Mouse (Mus musculus) MEL (cell line): Measurements from ENCODE around the gene AU040320. TPM values are rescaled to one million over a fixed set of nuclear protein-coding genes. Genes with fewer than 3 reads are reported as not detected.

Experiments
- DNase-seq: peaks from one replicate; pipeline ENCODE4 v3.0.0; 2011; ENCODE audit warnings: low read depth, low spot score
- H3K27ac ChIP-seq: 2 replicates; pipeline ENCODE4 v1.5.1; 2012; ENCODE audit warnings: low read depth, mild to moderate bottlenecking, control low read depth, low read length, moderate library complexity; ENCODE audit not compliant: control insufficient read depth
- H3K27me3 ChIP-seq, 2 experiments: fragments of 150-350 bp in 1 of 2; sonication (generic) in 1 of 2; 2 replicates each; pipeline ENCODE4 v1.6.1; 2012; ENCODE audit warnings: low read length in 2 of 2, mild to moderate bottlenecking in 2 of 2, improper control_type of control experiment in 1 of 2, moderate library complexity in 1 of 2; ENCODE audit not compliant: insufficient read depth in 2 of 2, control insufficient read depth in 1 of 2
- H3K36me3 ChIP-seq, 2 experiments: 2 replicates each; pipeline ENCODE4 v1.6.1; 2012 to 2014; ENCODE audit warnings: low read length in 2 of 2, improper control_type of control experiment in 1 of 2, inconsistent platforms in 1 of 2, mild to moderate bottlenecking in 1 of 2; ENCODE audit not compliant: insufficient read depth in 2 of 2, control insufficient read depth in 1 of 2
- H3K4me1 ChIP-seq, 2 experiments: fragments of 150-350 bp in 1 of 2; sonication (generic) in 1 of 2; 2 replicates each; pipeline ENCODE4 v1.6.1; 2012; ENCODE audit warnings: low read length in 2 of 2, improper control_type of control experiment in 1 of 2, mild to moderate bottlenecking in 1 of 2; ENCODE audit not compliant: insufficient read depth in 2 of 2, control insufficient read depth in 1 of 2
- H3K4me3 ChIP-seq, 2 experiments: fragments of 150-350 bp in 1 of 2; sonication (generic) in 1 of 2; 2 replicates each; pipeline ENCODE4 v1.5.1; 2012; ENCODE audit warnings: low read depth in 2 of 2, low read length in 2 of 2, mild to moderate bottlenecking in 2 of 2, moderate library complexity in 2 of 2, control low read depth in 1 of 2, improper control_type of control experiment in 1 of 2; ENCODE audit not compliant: control insufficient read depth in 1 of 2, insufficient read depth in 1 of 2
- H3K79me2 ChIP-seq: 2 replicates; pipeline ENCODE4 v1.6.1; 2012; ENCODE audit warnings: mild to moderate bottlenecking, low read length, moderate library complexity; ENCODE audit not compliant: control insufficient read depth, poor library complexity, insufficient read depth
- H3K9ac ChIP-seq: 2 replicates; pipeline ENCODE4 v1.6.1; 2012; ENCODE audit warnings: low read depth, mild to moderate bottlenecking, control low read depth, low read length, moderate library complexity; ENCODE audit not compliant: control insufficient read depth, poor library complexity, severe bottlenecking
- H3K9me3 ChIP-seq: fragments of 150-350 bp; sonication (generic); replicated peaks from 2 replicates; pipeline ENCODE4 v1.6.1; 2012; ENCODE audit warnings: mild to moderate bottlenecking, low read length, improper control_type of control experiment, moderate library complexity; ENCODE audit not compliant: insufficient read depth
- BHLHE40 ChIP-seq: IDR thresholded peaks from 2 replicates; pipeline ENCODE4 v1.6.1; 2012; ENCODE audit warnings: low read depth, mild to moderate bottlenecking, inconsistent platforms, low read length, improper control_type of control experiment, borderline replicate concordance
- CHD1 ChIP-seq: IDR thresholded peaks from 2 replicates; pipeline ENCODE4 v1.6.1; 2012; ENCODE audit warnings: low read depth, mild to moderate bottlenecking, inconsistent platforms, low read length, improper control_type of control experiment
- CTCF ChIP-seq, 3 experiments: IDR thresholded peaks in 2 of 3; conservative IDR thresholded peaks in 1 of 3; 2 replicates each; pipeline ENCODE4 v1.5.1; 2011 to 2012; ENCODE audit warnings: low read length in 3 of 3, low read depth in 2 of 3, mild to moderate bottlenecking in 2 of 3, improper control_type of control experiment in 1 of 3, inconsistent platforms in 1 of 3, mixed read lengths in 1 of 3, moderate library complexity in 1 of 3; ENCODE audit not compliant: control insufficient read depth in 1 of 3, insufficient read depth in 1 of 3, poor library complexity in 1 of 3, severe bottlenecking in 1 of 3
- E2F4 ChIP-seq: IDR thresholded peaks from 2 replicates; pipeline ENCODE4 v1.6.1; 2011; ENCODE audit warnings: low read depth, low read length, improper control_type of control experiment, borderline replicate concordance
- ELF1 ChIP-seq: IDR thresholded peaks from 2 replicates; pipeline ENCODE4 v1.6.1; 2014; ENCODE audit warnings: low read depth, mild to moderate bottlenecking, inconsistent platforms, low read length, improper control_type of control experiment, moderate library complexity
- EP300 ChIP-seq, 2 experiments: IDR thresholded peaks; 2 replicates each; pipeline ENCODE4 v1.6.1; 2011; ENCODE audit warnings: improper control_type of control experiment in 2 of 2, low read length in 2 of 2, low read depth in 1 of 2, mild to moderate bottlenecking in 1 of 2
- GABPA ChIP-seq: IDR thresholded peaks from 2 replicates; pipeline ENCODE4 v1.6.1; 2012; ENCODE audit warnings: low read depth, mild to moderate bottlenecking, inconsistent platforms, low read length, improper control_type of control experiment, moderate library complexity
- HCFC1 ChIP-seq: IDR thresholded peaks from 2 replicates; pipeline ENCODE4 v1.6.1; 2012; ENCODE audit warnings: low read depth, mild to moderate bottlenecking, inconsistent platforms, low read length, improper control_type of control experiment, moderate library complexity
- MAFK ChIP-seq: IDR thresholded peaks from 2 replicates; pipeline ENCODE4 v1.6.1; 2011; ENCODE audit warnings: low read depth, mild to moderate bottlenecking, low read length, improper control_type of control experiment, borderline replicate concordance
- MAX ChIP-seq: IDR thresholded peaks from 2 replicates; pipeline ENCODE4 v1.6.1; 2011; ENCODE audit warnings: low read length, improper control_type of control experiment
- MAZ ChIP-seq: IDR thresholded peaks from 2 replicates; pipeline ENCODE4 v1.6.1; 2012; ENCODE audit warnings: low read depth, mild to moderate bottlenecking, inconsistent platforms, low read length, improper control_type of control experiment
- MEF2A ChIP-seq: IDR thresholded peaks from 2 replicates; pipeline ENCODE4 v1.6.1; 2014; ENCODE audit warnings: low read depth, mild to moderate bottlenecking, inconsistent platforms, low read length, improper control_type of control experiment; ENCODE audit not compliant: poor library complexity, insufficient replicate concordance, severe bottlenecking; ENCODE audit errors: extremely low read depth
- MYC ChIP-seq: IDR thresholded peaks from 2 replicates; pipeline ENCODE4 v1.6.1; 2011; ENCODE audit warnings: low read depth, mild to moderate bottlenecking, low read length, improper control_type of control experiment, moderate library complexity
- NELFE ChIP-seq: IDR thresholded peaks from 2 replicates; pipeline ENCODE4 v1.6.1; 2011; ENCODE audit warnings: low read depth, low read length, improper control_type of control experiment
- NRF1 ChIP-seq: IDR thresholded peaks from 2 replicates; pipeline ENCODE4 v1.6.1; 2014; ENCODE audit warnings: low read depth, mild to moderate bottlenecking, inconsistent platforms, low read length, improper control_type of control experiment, moderate library complexity; ENCODE audit not compliant: poor library complexity, insufficient read depth, severe bottlenecking
- POLR2AphosphoS2 ChIP-seq: IDR thresholded peaks from 2 replicates; pipeline ENCODE4 v1.6.1; 2011; ENCODE audit warnings: low read length, improper control_type of control experiment
- RAD21 ChIP-seq: IDR thresholded peaks from 2 replicates; pipeline ENCODE4 v1.6.1; 2011; ENCODE audit warnings: mild to moderate bottlenecking, low read depth, low read length, improper control_type of control experiment
- RCOR1 ChIP-seq: IDR thresholded peaks from 2 replicates; pipeline ENCODE4 v1.6.1; 2012; ENCODE audit warnings: low read depth, mild to moderate bottlenecking, inconsistent platforms, low read length, improper control_type of control experiment
- SIN3A ChIP-seq: IDR thresholded peaks from 2 replicates; pipeline ENCODE4 v1.6.1; 2012; ENCODE audit warnings: low read length, improper control_type of control experiment, inconsistent platforms
- SMC3 ChIP-seq: IDR thresholded peaks from 2 replicates; pipeline ENCODE4 v1.6.1; 2011; ENCODE audit warnings: low read depth, low read length, improper control_type of control experiment
- TBP ChIP-seq: IDR thresholded peaks from 2 replicates; pipeline ENCODE4 v1.8.0; 2011; ENCODE audit warnings: low read depth, low read length, improper control_type of control experiment
- USF1 ChIP-seq: IDR thresholded peaks from 2 replicates; pipeline ENCODE4 v1.6.1; 2014; ENCODE audit warnings: low read depth, mild to moderate bottlenecking, inconsistent platforms, low read length, improper control_type of control experiment, moderate library complexity
- USF2 ChIP-seq, 2 experiments: IDR thresholded peaks; 2 replicates each; pipeline ENCODE4 v1.6.1; 2011 to 2012; ENCODE audit warnings: improper control_type of control experiment in 2 of 2, low read length in 2 of 2, borderline replicate concordance in 1 of 2, inconsistent platforms in 1 of 2, low read depth in 1 of 2, mild to moderate bottlenecking in 1 of 2; ENCODE audit not compliant: insufficient read depth in 1 of 2
- ZC3H11A ChIP-seq: IDR thresholded peaks from 2 replicates; pipeline ENCODE4 v1.6.1; 2012; ENCODE audit warnings: low read depth, mild to moderate bottlenecking, inconsistent platforms, low read length, improper control_type of control experiment
- ZKSCAN1 ChIP-seq: IDR thresholded peaks from 2 replicates; pipeline ENCODE4 v1.6.1; 2012; ENCODE audit warnings: low read depth, mild to moderate bottlenecking, inconsistent platforms, low read length, improper control_type of control experiment, moderate library complexity
- ZMIZ1 ChIP-seq: IDR thresholded peaks from 2 replicates; pipeline ENCODE4 v1.6.1; 2012; ENCODE audit warnings: low read depth, mild to moderate bottlenecking, inconsistent platforms, low read length, improper control_type of control experiment, moderate library complexity
- ZNF384 ChIP-seq: IDR thresholded peaks from 2 replicates; pipeline ENCODE4 v1.6.1; 2012; ENCODE audit warnings: low read depth, mild to moderate bottlenecking, inconsistent platforms, low read length, improper control_type of control experiment
- polyA plus RNA-seq, 2 experiments: library from polyadenylated mRNA; stranded (reverse) in 1 of 2; unstranded in 1 of 2; fragments of >175 nt in 1 of 2; fragments of >200 nt in 1 of 2; gene quantifications; 2 replicates each; pipeline versions ENCODE4 v1.2.1 to v1.2.4; 2012; ENCODE audit warnings: low replicate concordance in 2 of 2, low read depth in 1 of 2; ENCODE audit not compliant: insufficient read length in 2 of 2, insufficient read depth in 1 of 2, missing spikeins in 1 of 2
- total RNA-seq: library from RNA; depleted of rRNA; stranded (reverse); fragments of 300-350 nt; gene quantifications from 2 replicates; pipeline ENCODE4 v1.2.3, GENCODE M21; 2012

The AU040320 gene
- total and polyA plus RNA-seq, 3 experiments, result 10.2 to 17.1 TPM; not detected in 1

- Histone ChIP-seq H3K79me2 (no peaks in the 10 kb centered on the region), H3K9me3 (no peaks in the 10 kb centered on the region)
Measured at GRCm38 (mm10) chr4:126732111-126732510, 21.2 kb upstream of the AU040320 start.

GRCm38 (mm10) chr4:126732531-126733380 is 20.6 kb upstream of the AU040320 start:
- Histone ChIP-seq H3K79me2 (no peaks in the 10 kb centered on the region), H3K27me3 (no peaks in the 10 kb centered on the region), H3K9me3 (no peaks in the 10 kb centered on the region), H3K36me3 (no peaks in the 10 kb centered on the region), H3K9ac (no peak overlapping the region), H3K27ac (no peak overlapping the region), H3K4me1 (no peaks in the 10 kb centered on the region), H3K4me3 (no peak overlapping the region)
- no peak for DNase-seq
- no peak for TF ChIP-seq USF1
- TF ChIP-seq ELF1, result no peak
- TF ChIP-seq TBP, result no peak
- no peak for TF ChIP-seq HCFC1
- TF ChIP-seq CHD1, result no peak
- TF ChIP-seq MAZ, result no peak
- no peak for TF ChIP-seq MYC
- TF ChIP-seq BHLHE40, result no peak
- TF ChIP-seq NRF1, result no peak
- TF ChIP-seq E2F4, result no peak
- TF ChIP-seq MEF2A, result no peak
- no peak for TF ChIP-seq ZKSCAN1
- no peak for TF ChIP-seq RAD21
- no peak for TF ChIP-seq ZC3H11A
- no peak for TF ChIP-seq SMC3

More at GRCm38 (mm10) chr4:126732111-126732510, 21.2 kb upstream of the AU040320 start:
- Histone ChIP-seq H3K27ac (no peak overlapping the region), H3K27me3 (no peaks in the 10 kb centered on the region), H3K4me1 (no peaks in the 10 kb centered on the region), H3K4me3 (no peak overlapping the region), H3K9ac (no peak overlapping the region), H3K36me3 (no peaks in the 10 kb centered on the region)
- DNase-seq, result no peak
- TF ChIP-seq ZC3H11A (no peak), CHD1 (no peak), TBP (no peak), ZMIZ1 (no peak), NRF1 (no peak), NELFE (no peak), RCOR1 (no peak), BHLHE40 (no peak), EP300 (IDR thresholded peaks at IDR 0.05; ENCODE audit: low read depth in 1 of 2, low read length in 2 of 2) (no peak), MAX (no peak), POLR2AphosphoS2 (no peak), GABPA (no peak), SIN3A (no peak), MAFK (no peak), CTCF (IDR thresholded peaks at IDR 0.05 in 2 of 3, conservative IDR thresholded peaks at IDR 0.05 in 1 of 3; ENCODE audit: control insufficient read depth in 1 of 3, insufficient read depth in 1 of 3, low read depth in 2 of 3, low read length in 3 of 3, poor library complexity in 1 of 3, severe bottlenecking in 1 of 3) (no peak), ZNF384 (no peak), USF2 (IDR thresholded peaks at IDR 0.05; ENCODE audit: borderline replicate concordance in 1 of 2, insufficient read depth in 1 of 2, low read depth in 1 of 2, low read length in 2 of 2) (no peak), ZKSCAN1 (no peak)
